Mouse (Mus musculus): ENCODE measurements around the gene Aoah. TPM values are rescaled to one million over a fixed set of nuclear protein-coding genes. Genes with fewer than 3 reads are reported as not detected.

Gene Aoah
- not detected for polyA plus RNA-seq (2017; shearing (Covaris generic))

GRCm38 (mm10) chr13:20793901-20794300, at the start of gene Aoah:
TSS of gene Aoah (plus strand) at chr13:20794113.

GRCm38 (mm10) chr13:21074847-21075246, 280.9 kb downstream of the Aoah start, which contains the start of gene Olfr1370:
TSS of gene Olfr1370 (minus strand) at chr13:21074947.

Data from CD4-positive, CD25-positive, alpha-beta regulatory T cell, adult 9 weeks (primary cell).